Mouse (Mus musculus) adrenal gland, postnatal 14 days (tissue): ENCODE measurements around the gene Tll2. TPM values are rescaled to one million over a fixed set of nuclear protein-coding genes. Genes with fewer than 3 reads are reported as not detected.

ENCODE experiments used
- DNase-seq: peaks from one replicate; pipeline ENCODE4 v3.0.0; 2021; ENCODE audit warnings: mixed read lengths
- total RNA-seq: library from RNA; stranded (reverse); gene quantifications from 2 replicates; pipeline ENCODE4 v1.2.3, GENCODE M21; 2021

The Tll2 gene
- total RNA-seq, 1 experiment from 2014 or later: not detected

DNA sequence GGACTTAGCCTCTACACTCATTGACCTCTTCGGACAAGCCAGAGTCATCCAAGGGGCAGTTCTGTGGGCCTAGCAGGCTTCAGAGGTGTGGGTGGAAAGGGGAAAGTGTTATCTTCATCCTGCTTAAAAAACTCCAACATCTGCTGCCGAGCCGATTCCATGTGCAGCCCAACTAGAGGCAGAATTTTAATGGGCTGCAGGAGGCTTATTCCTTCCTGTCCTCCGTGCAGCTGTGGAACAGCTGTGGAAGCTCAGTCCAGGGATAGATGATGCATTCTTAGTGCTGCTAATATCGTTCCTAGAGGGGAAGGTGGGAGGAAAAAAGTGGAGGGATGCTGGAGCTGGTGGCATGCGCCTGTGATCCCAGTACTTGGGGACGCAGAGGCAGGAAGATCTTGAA is 52.0 kb downstream of the Tll2 start:
- DNase-seq: no peak

DNA sequence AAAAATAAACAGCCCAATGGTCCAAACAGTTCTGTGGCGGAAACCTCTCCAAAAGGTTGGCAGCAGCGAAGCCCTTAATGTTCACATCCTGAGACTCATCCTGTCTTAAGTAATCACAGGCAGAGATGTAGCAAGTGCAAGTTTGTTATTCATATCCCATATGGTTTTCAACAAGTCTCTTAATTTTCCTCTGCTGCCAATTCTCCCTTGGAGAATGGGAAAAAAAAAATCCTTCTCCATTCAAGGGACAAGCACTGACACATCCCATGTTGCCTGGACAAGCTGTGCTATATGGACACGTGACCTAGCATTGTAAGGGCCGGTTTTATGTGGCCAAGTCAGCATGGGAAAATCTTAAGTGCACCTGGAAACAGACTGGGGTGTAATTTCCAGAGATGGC is 54.2 kb downstream of the Tll2 start:
- no peak for DNase-seq

DNA sequence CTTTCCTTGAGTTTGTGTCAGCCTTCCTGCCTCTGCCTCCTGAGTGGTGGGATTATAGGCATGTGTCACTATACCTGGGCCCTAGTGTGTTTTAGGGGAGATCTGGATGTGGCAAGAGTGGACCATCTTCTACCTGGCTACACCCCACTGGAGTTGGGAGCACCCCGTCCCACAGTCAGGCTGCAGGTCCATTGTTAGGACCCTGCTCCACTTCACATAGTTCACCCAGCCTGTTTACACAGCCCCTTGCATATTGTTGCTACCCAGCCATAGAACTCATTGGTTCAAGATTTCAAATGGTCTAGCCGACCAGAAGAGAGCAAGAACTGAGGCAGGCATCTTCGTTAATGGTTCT is 54.6 kb downstream of the Tll2 start:
- DNase-seq: no peak

DNA sequence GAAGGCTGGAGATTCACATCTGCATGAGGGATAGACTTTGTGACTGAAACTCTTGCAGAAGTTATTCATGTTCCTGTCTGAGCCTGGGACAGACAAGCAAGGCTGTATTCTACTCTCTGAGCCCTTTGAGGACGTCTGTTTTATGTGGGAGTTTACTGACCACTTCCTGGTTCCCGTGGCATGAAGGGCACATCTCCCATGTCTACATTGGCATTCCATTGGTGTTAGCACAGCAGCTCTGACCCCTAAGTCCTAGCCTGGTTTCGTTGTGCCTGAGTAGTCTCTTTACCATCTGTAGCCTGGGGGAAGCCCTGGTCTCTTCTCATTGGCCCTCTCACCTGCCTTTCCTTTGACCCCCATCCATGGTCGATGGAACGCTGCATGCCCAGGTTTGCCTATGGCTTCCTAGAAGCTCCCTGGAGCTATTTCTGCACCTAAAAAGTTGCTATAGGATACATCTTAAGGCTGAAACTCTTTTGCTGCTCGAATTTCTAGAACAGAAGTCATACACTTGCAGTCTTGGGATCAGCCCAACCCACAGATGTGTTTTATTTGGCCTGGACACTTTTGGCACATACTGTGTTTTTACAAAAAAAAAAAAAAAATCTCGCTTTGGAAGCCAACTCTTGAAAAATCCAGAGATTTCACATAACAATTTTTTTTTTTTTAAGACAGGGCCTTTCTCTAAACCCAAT is 55.2 kb downstream of the Tll2 start:
- DNase-seq: no peak

DNA sequence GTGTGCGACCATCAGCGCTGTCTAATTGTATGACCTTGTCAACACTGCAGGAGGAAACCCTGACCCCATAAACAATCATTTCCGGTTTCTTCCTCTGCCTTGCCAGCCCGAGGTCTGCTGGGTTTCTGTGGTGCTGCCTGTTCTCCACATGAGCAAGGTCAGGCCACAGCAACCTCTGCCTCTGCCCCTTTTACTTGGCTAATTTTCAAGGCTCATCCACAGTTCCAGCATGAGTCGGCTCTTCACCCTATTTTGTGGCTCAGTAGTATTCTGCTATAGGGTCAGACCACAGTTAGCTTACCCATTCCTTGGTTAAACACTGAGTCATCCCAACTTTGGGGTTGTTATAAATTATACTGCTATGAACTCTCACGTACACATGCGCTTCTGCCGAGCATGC is 65.7 kb downstream of the Tll2 start:
- DNase-seq: peak; percentile 14

DNA sequence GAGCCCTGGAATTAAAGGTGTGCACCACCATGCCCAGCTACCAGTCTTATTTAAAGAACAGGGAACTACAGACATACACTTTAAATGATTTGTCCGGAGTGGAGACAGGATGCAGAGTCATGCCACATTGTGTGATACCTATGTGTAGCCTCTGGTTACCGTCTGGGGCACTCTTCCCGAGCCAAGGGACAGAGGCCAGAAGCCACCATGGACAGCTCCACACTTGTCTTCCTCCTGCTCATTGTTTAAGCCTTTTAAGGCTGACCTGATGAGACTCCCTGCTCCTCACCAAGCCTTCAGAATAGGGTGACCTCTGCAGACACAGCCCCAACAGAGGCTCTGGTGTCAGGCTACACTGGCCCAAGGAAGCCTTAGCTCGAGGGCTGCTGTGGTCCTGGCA is 67.0 kb downstream of the Tll2 start:
- peak; percentile 40 for DNase-seq

DNA sequence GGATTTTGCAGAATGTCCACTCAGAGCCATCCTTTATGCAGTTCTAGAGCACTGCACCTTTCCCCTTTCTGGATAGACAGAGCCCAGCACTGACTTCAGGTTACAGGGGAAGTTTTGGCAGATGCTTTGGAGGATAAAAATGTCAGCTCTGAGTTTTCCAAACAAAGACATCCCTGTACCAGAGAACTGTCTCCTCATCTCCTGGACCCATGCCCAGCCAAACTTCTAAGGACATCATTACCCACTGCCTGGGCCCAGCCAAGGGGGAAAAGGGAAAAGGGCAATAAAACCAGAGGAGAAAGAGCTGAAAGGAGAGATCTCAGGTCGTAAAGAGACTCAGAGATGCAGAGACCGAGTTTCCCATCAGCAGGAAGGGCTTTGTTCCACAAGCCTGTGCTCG is 83.6 kb downstream of the Tll2 start:
- no peak for DNase-seq

DNA sequence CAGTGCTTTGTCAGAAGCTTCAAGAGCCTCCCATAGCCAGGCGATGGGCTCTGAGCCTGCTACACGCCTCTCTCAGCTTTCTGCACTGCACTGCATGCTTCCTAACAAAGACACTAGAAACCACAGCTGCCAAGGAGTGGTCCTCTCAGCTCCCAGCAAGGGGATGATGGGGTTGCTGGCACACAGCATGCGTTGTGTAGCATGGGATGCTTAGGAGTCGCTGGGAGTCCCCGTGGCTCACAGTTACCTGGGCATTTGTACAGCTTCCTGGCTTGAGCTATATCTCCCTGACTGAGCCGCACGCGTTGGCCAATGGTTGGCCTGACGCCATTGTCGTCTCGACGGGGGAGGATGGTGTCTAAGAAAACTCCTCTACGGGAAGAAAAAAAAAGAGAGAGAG is 86.7 kb downstream of the Tll2 start:
- DNase-seq: no peak

DNA sequence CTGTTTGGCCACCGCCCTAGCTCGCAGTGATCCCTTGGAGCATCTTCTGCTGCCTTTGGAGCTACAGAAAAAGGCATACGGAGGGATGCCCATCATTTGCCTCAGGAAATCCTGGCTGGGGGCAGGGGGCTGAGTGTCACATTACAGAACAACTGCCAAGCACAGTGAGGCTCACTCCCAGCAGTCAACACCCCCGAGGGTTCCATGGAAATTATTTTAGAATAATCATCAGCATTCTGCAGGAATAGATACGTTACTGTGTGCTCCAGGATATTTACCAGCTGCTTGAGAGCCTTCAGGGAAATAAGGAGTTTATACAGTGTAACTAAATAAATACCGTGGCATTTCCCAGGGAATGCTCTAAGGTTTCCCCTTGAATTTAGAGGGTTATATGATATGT is 88.3 kb downstream of the Tll2 start:
- no peak for DNase-seq

DNA sequence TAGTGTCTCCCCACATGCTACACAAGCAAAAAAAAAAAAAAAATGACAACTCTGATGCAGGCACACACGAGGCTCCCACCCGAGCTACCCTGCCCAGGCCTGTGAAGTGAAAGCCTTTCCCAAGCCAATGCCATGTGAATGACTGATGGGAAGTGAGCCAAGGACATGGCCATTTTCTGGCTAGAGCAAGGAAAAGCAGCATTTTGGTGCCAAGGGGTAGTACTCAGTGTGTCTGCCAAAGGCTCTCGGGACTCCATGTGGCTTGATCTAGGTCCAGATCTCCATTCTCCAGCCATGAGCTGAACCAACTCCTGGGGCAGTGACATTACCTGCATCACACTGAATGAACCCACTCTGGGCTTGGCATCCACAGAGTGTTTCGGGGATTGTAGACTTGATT is 89.3 kb downstream of the Tll2 start:
- DNase-seq: peak; percentile 60

DNA sequence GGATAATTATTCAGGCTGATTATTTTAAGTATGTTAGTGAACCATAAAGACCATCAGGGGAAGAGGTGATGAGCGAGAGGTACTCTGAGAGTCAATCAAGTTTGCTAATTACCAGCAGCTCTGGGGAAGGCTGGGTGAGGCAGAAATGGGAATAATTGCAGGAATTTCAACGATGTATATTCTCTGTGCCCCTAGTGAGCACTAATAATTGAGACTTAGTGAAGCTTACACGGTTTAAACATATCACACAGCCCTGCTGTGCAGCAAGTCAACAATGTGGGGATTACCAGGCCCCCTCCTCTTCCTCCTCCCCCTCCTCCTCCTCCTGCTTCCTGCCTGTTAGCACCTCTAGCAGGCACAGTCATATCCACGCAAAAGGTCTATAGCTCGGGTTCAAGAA is 92.0 kb downstream of the Tll2 start:
- DNase-seq: no peak

DNA sequence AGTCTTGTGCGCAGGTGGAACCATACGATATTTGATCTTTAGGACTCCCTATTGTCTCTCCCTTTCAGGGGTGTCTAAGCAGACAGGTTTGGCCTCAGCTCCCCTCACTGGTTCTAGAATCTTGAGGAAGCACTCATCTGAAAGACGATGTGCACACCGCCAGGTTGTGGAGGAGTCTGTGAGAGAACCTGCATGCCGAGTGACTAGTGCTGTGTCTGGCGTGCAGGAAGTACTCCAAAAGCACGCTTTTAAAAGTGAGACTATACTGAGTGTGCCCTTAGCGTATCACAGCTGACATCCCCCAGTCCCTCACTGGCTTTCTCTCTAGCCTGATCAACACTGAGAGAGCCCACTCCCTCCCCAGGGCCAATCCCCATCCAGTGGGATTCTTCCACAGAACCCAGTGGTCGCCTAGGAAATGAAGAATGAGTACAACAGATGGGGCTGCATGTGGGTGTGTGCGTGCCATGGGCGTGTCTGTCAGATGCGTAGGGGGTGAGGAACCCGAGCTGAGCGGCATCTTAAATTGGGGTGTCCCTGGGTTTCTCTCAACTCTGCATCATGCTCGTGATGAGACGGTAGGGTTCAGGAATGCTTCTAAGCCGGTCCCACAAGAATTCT is 92.6 kb downstream of the Tll2 start:
- DNase-seq: no peak

DNA sequence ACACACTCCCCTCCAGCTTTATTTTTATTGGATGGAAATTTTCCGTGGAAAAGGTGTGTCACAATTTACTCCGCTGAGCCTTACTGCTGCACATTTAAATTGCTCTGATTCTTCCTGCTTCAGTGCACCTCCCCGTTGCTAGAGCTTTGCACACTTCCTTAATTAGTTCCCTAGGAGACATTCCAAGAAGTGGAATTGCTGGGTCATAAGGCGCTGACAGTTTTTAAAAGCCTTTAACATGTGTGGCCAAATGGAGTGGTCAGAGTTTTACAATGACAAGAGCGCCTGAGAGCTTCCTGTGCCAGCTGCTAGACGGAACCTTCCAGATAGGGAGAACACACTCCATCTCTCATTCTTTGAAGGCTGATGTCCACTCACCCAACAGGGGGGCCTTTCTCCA is 94.0 kb downstream of the Tll2 start:
- DNase-seq: no peak

DNA sequence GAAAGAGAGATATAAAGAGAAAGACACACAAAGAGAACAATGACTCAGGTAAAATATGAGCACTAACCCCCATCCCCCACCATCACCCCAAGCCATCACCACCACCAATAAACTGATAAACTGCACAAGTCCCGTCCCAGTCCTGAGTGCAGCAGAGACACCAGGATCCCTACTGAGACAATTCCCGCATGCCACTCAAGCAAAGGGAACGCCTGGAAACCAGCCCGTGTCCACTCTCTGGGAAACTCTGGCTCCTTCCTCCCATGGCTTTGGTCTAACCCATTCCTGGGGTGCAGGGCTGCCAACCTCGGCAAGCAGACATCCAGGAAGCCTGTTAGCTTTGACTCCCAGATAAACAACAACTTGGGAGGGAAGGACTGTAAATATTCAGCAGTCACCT is 96.6 kb downstream of the Tll2 start:
- DNase-seq: no peak

DNA sequence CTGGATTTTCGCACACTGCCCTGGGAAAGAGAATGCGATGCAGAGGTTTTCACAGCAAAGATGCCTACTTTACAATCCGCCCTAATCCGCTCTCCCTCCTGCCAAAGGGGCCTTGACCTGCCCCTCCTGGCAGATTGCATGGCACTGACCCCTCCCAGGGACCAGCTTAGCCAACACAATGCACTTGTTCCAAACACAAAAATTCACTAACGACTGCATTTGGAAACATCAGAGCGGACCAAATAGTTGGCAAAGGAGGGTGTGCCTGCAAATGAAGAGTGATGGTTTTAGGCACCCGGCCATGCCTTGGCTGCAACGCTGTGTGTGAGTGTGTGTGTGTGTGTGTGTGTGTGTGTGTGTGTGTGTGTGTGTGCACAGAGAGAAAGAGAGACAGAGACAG is 97.1 kb downstream of the Tll2 start:
- DNase-seq: peak; percentile 51

DNA sequence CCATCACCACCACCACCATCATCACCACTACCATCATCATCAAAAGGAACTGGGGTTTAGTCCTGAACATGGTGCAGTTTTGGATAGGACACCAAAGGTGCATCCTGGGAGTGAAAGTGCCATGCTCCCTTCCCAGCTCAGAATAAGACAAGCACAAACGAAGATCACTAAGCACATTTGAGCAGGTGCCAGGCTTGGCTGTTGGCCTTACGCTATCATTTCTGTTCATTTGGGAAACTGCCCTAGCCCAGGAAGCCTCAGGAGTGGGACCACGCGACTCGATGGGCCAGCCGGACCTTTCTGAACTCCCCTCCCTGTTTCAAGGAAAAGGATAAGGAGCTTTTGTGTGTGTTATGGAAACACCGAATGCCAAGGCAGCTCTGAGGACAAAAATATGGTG is 98.0 kb downstream of the Tll2 start:
- DNase-seq: no peak

DNA sequence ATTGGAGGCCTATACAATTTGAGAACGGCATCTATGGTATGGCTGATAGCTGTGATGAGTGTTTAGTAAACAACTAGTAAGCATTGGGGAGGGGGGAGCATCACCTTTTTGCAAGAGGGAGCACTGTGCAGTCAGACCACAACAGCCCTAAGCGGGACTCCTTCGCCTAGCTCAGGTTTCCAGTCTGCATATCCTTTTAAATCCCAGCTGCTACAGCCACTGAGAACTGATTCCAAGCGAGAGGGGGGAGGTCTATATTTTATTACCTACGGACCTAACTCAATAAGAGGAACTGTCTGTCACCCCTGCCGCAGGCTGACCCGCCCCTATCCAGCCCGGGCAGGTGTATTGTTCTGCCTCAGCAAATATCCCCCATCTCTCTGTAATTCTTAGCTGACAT is 99.1 kb downstream of the Tll2 start:
- DNase-seq: no peak

DNA sequence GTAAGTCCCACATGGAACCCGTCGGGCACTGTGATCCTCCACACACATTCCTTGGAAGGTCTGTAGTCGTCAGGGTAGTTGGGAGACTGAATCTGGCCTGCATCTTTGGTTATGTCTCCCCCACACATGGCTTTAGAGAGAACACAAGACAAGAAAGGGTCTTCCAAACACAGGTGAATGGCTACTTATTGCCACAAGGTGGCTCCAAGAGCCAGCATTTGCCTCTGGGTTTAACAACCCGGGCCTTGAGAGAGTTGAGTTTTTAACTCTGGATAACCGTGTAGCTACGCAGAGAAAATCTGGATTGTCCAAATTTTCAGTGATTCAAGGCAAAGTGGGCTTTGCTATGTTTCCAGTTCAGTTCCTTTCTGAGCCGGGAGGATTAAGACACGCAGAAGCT is 101.7 kb downstream of the Tll2 start:
- DNase-seq: peak; percentile 52

DNA sequence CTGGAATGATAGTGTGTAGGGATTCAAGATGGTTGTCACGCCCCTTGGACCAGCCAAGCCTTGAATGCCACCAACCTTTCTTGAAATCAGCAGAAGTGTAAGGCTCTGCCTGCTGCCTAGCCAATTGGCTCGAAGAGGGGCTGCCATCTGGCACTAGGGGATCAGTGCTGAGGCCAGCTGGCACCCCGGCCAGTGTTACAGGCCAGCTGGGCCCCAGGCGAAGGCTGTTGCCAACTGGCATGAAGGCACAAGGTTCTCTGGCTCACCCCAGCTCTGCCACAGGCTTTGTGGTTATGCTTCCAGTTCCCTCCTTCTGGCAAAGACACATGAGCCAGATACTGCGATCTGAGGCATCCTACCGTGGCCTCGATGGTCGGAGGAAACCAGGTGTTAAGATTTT is 105.2 kb downstream of the Tll2 start:
- DNase-seq: peak; percentile 79

DNA sequence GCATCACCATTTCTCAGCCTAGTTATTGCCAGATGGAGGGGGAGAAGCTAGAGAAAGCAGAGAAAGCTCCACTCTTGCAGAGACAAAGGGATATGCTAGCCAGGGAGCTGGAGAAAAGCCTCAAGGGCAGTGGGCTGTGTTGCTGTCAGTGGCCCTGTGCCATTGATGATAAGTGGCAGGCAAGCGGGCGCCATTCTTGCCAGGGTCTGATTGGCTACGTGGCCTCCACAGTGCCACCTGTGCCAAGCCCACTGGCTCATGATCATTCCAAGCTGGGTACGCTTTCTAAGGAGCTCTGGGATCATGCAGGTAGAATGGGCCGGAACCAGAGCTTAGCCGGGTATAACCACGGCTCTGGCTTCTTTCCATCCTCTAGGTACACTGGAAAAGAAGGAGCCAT is 105.8 kb downstream of the Tll2 start:
- no peak for DNase-seq

DNA sequence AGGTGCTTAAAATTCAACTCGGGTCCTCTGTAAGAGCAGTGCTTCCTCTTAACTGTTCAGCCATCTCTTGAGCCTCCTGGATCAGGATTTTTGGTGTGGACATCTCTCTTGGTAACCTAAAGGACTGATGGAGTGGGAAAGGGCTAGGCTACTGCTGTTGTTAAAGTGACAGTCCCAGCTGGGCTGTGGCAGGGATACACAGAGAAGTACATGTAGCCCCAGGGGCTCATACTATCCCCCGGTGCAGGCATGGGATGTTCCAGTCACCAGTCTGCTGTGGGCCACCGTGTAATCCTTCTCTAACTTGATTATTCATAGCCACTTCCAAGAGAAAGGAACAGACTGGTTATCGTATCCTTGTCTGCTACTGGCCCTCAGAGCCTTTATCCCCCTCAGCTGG is 109.6 kb downstream of the Tll2 start:
- DNase-seq: no peak

DNA sequence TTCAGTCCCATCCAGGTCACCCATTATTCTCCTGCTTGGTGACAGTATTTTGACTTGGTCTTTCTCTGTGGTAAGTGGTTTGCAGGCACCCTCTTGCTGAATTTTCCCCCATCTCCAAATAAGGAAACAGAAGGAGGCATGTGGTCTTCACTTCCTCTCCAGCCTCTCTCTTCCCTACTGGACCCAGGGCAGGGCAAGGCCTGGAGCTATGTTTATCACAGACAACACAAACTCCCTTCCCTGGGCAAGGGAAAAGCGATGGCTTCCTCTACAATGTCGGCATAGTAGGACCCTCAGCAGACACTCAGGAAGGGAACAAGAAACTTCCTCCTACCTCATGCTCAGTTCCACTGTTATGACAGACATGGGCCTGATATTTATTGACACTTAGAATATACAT is 114.7 kb downstream of the Tll2 start:
- no peak for DNase-seq

DNA sequence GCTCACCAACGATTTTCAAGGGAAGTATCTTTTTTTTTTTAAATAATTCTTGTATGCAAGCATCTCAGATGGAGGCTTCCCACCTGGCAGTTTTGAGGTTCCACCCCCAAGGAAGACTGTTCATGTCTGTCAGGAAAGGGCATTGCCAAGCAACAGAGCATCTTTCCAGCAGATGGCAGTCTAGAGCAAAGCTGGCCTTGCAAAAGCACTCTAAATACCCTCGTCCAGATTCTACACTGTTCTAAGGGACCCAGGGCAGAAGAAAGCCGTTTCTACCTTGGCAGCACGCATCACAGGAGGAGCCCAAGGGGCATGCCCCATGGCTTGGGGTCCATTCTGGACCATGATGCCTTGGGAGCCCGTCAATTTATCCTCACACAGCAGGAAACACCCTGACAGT is 116.8 kb downstream of the Tll2 start:
- peak; percentile 64 for DNase-seq

DNA sequence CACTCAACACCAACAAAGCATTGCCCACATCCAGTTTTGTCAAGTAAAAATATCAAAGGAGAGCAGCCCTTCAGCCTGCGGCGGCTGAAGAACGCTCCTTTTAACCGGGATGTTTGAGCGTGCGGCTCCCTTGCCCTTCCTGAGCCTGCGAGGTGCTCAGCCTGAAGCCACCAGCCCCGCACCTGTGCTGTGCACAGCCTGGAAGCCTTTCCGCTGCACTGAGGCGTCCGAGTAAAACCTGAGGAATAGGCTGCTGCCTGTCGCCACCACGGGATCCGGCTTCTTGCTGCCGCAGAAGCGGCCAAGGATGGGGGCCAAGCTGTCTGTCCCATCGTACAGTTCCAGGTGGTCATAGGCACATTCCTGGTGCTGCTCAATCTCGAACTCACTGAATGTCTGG is 118.1 kb downstream of the Tll2 start:
- DNase-seq: no peak

DNA sequence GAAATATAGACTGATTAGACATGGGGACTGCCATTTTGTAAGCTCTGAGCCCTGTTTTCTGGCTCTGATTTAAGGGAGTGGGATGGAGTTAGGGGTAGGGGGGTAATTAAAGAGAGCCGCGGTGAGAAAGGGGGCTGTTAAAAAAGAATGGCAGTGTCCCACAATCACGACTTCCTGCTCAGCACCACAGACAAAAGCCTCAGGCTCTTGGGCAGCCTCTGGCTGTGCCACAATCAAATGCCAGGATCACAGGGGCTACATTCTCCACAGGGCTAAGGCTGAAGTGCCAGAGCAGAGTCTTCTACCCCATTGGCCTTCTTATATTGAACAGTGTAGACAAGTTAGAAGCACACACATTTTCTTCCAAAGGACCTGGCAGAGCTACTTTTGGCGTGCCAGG is 118.7 kb downstream of the Tll2 start:
- DNase-seq: no peak
